Mouse (Mus musculus): ENCODE measurements at regions not wholly inside any gene's neighbourhood (a gene's known extent, or its start where the extent isn't known, plus 50 kb on each side); places are given as distances from the start of the nearest gene placed in this dataset.

- Histone ChIP-seq H3K27ac (ENCODE audit: insufficient read depth, low read depth, low read length, poor library complexity, severe bottlenecking) (no peak overlapping the region), H3K9ac (ENCODE audit: insufficient read depth, low read depth, low read length, poor library complexity, severe bottlenecking) (no peak overlapping the region), H3K9me3 (ENCODE audit: control insufficient read depth, insufficient read depth, low read depth, low read length) (no peaks in the 10 kb centered on the region), H3K4me3 (ENCODE audit: insufficient read depth in 1 of 2, low read depth in 1 of 2, low read length in 2 of 2, poor library complexity in 1 of 2, severe bottlenecking in 1 of 2) (no peak overlapping the region), H3K4me1 (ENCODE audit: control insufficient read depth in 2 of 2, insufficient read depth in 2 of 2, low read length in 2 of 2, poor library complexity in 1 of 2) (no peaks in the 10 kb centered on the region), H3K36me3 (ENCODE audit: control insufficient read depth, insufficient read depth, low read length, poor library complexity, severe bottlenecking) (no peaks in the 10 kb centered on the region)
- in situ Hi-C loops (cut with MboI; ENCODE audit: low sequenced_read_pairs in 2 of 2, unreplicated experiment in 2 of 2) = no loop called here
- no peak for DNase-seq (ENCODE audit: low read depth, low spot score)
- TF ChIP-seq MAFK (IDR thresholded peaks at IDR 0.05; ENCODE audit: insufficient read depth, low read depth, low read length) = no peak
- TF ChIP-seq ZC3H11A (IDR thresholded peaks at IDR 0.05; ENCODE audit: borderline replicate concordance, low read depth, low read length) = no peak
- TF ChIP-seq CHD2 (IDR thresholded peaks at IDR 0.05; ENCODE audit: low read depth, low read length) = no peak
- TF ChIP-seq HCFC1 (IDR thresholded peaks at IDR 0.05; ENCODE audit: borderline replicate concordance, insufficient read depth, low read length) = no peak
- no peak for TF ChIP-seq ZNF384 (IDR thresholded peaks at IDR 0.05; ENCODE audit: low read depth, low read length)
Observed at GRCm38 (mm10) chr7:37144303-37144702, 446.4 kb downstream of the Tshz3 start.

- H3K36me3 ChIP-seq (ENCODE audit: control insufficient read depth, insufficient read depth, low read length, poor library complexity, severe bottlenecking) = no peaks in the 10 kb centered on the region
- H3K4me3 ChIP-seq (ENCODE audit: insufficient read depth in 1 of 2, low read depth in 1 of 2, low read length in 2 of 2, poor library complexity in 1 of 2, severe bottlenecking in 1 of 2) = no peak overlapping the region
- TF ChIP-seq MAFK (IDR thresholded peaks at IDR 0.05; ENCODE audit: insufficient read depth, low read depth, low read length) (no peak), CHD2 (IDR thresholded peaks at IDR 0.05; ENCODE audit: low read depth, low read length) (no peak), ZNF384 (IDR thresholded peaks at IDR 0.05; ENCODE audit: low read depth, low read length) (no peak), ZC3H11A (IDR thresholded peaks at IDR 0.05; ENCODE audit: borderline replicate concordance, low read depth, low read length) (no peak), HCFC1 (IDR thresholded peaks at IDR 0.05; ENCODE audit: borderline replicate concordance, insufficient read depth, low read length) (no peak)
- DNase-seq (ENCODE audit: low read depth, low spot score) = no peak
- in situ Hi-C loops (cut with MboI; ENCODE audit: low sequenced_read_pairs in 2 of 2, unreplicated experiment in 2 of 2) = no loop called here
- H3K4me1 ChIP-seq (ENCODE audit: control insufficient read depth in 2 of 2, insufficient read depth in 2 of 2, low read length in 2 of 2, poor library complexity in 1 of 2) = no peaks in the 10 kb centered on the region
- H3K9ac ChIP-seq (ENCODE audit: insufficient read depth, low read depth, low read length, poor library complexity, severe bottlenecking) = no peak overlapping the region
- no peak overlapping the region for H3K27ac ChIP-seq (ENCODE audit: insufficient read depth, low read depth, low read length, poor library complexity, severe bottlenecking)
- H3K9me3 ChIP-seq (ENCODE audit: control insufficient read depth, insufficient read depth, low read depth, low read length) = no peaks in the 10 kb centered on the region
Observed at GRCm38 (mm10) chr7:37149711-37150110, 451.8 kb downstream of the Tshz3 start.

- no peak overlapping the region for H3K9ac ChIP-seq (ENCODE audit: insufficient read depth, low read depth, low read length, poor library complexity, severe bottlenecking)
- H3K9me3 ChIP-seq (ENCODE audit: control insufficient read depth, insufficient read depth, low read depth, low read length) = no peaks in the 10 kb centered on the region
- H3K4me3 ChIP-seq (ENCODE audit: insufficient read depth in 1 of 2, low read depth in 1 of 2, low read length in 2 of 2, poor library complexity in 1 of 2, severe bottlenecking in 1 of 2) = no peak overlapping the region
- no peak for DNase-seq (ENCODE audit: low read depth, low spot score)
- no peaks in the 10 kb centered on the region for H3K36me3 ChIP-seq (ENCODE audit: control insufficient read depth, insufficient read depth, low read length, poor library complexity, severe bottlenecking)
- H3K4me1 ChIP-seq (ENCODE audit: control insufficient read depth in 2 of 2, insufficient read depth in 2 of 2, low read length in 2 of 2, poor library complexity in 1 of 2) = no peaks in the 10 kb centered on the region
- in situ Hi-C loops (cut with MboI; ENCODE audit: low sequenced_read_pairs in 2 of 2, unreplicated experiment in 2 of 2) = no loop called here
- TF ChIP-seq MAFK (IDR thresholded peaks at IDR 0.05; ENCODE audit: insufficient read depth, low read depth, low read length) = no peak
- TF ChIP-seq HCFC1 (IDR thresholded peaks at IDR 0.05; ENCODE audit: borderline replicate concordance, insufficient read depth, low read length) = no peak
- no peak for TF ChIP-seq CHD2 (IDR thresholded peaks at IDR 0.05; ENCODE audit: low read depth, low read length)
- no peak for TF ChIP-seq ZC3H11A (IDR thresholded peaks at IDR 0.05; ENCODE audit: borderline replicate concordance, low read depth, low read length)
- TF ChIP-seq ZNF384 (IDR thresholded peaks at IDR 0.05; ENCODE audit: low read depth, low read length) = no peak
- no peak overlapping the region for H3K27ac ChIP-seq (ENCODE audit: insufficient read depth, low read depth, low read length, poor library complexity, severe bottlenecking)
Observed at GRCm38 (mm10) chr7:37159801-37160200, 461.9 kb downstream of the Tshz3 start.

GRCm38 (mm10) chr7:37168883-37169282, 471.0 kb downstream of the Tshz3 start:
- no peak for DNase-seq (ENCODE audit: low read depth, low spot score)
- Histone ChIP-seq H3K27ac (ENCODE audit: insufficient read depth, low read depth, low read length, poor library complexity, severe bottlenecking) (no peak overlapping the region), H3K9ac (ENCODE audit: insufficient read depth, low read depth, low read length, poor library complexity, severe bottlenecking) (no peak overlapping the region), H3K4me3 (ENCODE audit: insufficient read depth in 1 of 2, low read depth in 1 of 2, low read length in 2 of 2, poor library complexity in 1 of 2, severe bottlenecking in 1 of 2) (no peak overlapping the region), H3K4me1 (ENCODE audit: control insufficient read depth in 2 of 2, insufficient read depth in 2 of 2, low read length in 2 of 2, poor library complexity in 1 of 2) (no peaks in the 10 kb centered on the region), H3K9me3 (ENCODE audit: control insufficient read depth, insufficient read depth, low read depth, low read length) (no peaks in the 10 kb centered on the region), H3K36me3 (ENCODE audit: control insufficient read depth, insufficient read depth, low read length, poor library complexity, severe bottlenecking) (no peaks in the 10 kb centered on the region)
- no peak for TF ChIP-seq HCFC1 (IDR thresholded peaks at IDR 0.05; ENCODE audit: borderline replicate concordance, insufficient read depth, low read length)
- no peak for TF ChIP-seq ZC3H11A (IDR thresholded peaks at IDR 0.05; ENCODE audit: borderline replicate concordance, low read depth, low read length)
- TF ChIP-seq MAFK (IDR thresholded peaks at IDR 0.05; ENCODE audit: insufficient read depth, low read depth, low read length) = no peak
- TF ChIP-seq CHD2 (IDR thresholded peaks at IDR 0.05; ENCODE audit: low read depth, low read length) = no peak
- no peak for TF ChIP-seq ZNF384 (IDR thresholded peaks at IDR 0.05; ENCODE audit: low read depth, low read length)
- in situ Hi-C loops (cut with MboI; ENCODE audit: low sequenced_read_pairs in 2 of 2, unreplicated experiment in 2 of 2) = no loop called here

GRCm38 (mm10) chr7:37175746-37176145, 477.8 kb downstream of the Tshz3 start:
- TF ChIP-seq ZNF384 (IDR thresholded peaks at IDR 0.05; ENCODE audit: low read depth, low read length) (no peak), MAFK (IDR thresholded peaks at IDR 0.05; ENCODE audit: insufficient read depth, low read depth, low read length) (no peak), CHD2 (IDR thresholded peaks at IDR 0.05; ENCODE audit: low read depth, low read length) (no peak), ZC3H11A (IDR thresholded peaks at IDR 0.05; ENCODE audit: borderline replicate concordance, low read depth, low read length) (no peak), HCFC1 (IDR thresholded peaks at IDR 0.05; ENCODE audit: borderline replicate concordance, insufficient read depth, low read length) (no peak)
- Histone ChIP-seq H3K4me1 (ENCODE audit: control insufficient read depth in 2 of 2, insufficient read depth in 2 of 2, low read length in 2 of 2, poor library complexity in 1 of 2) (peaks cover 0 to 6% of the 10 kb centered on the region in 2 experiments; a peak in 2 of 4 replicates), H3K27ac (ENCODE audit: insufficient read depth, low read depth, low read length, poor library complexity, severe bottlenecking) (no peak overlapping the region), H3K4me3 (ENCODE audit: insufficient read depth in 1 of 2, low read depth in 1 of 2, low read length in 2 of 2, poor library complexity in 1 of 2, severe bottlenecking in 1 of 2) (no peak overlapping the region), H3K9me3 (ENCODE audit: control insufficient read depth, insufficient read depth, low read depth, low read length) (no peaks in the 10 kb centered on the region), H3K9ac (ENCODE audit: insufficient read depth, low read depth, low read length, poor library complexity, severe bottlenecking) (no peak overlapping the region), H3K36me3 (ENCODE audit: control insufficient read depth, insufficient read depth, low read length, poor library complexity, severe bottlenecking) (no peaks in the 10 kb centered on the region)
- in situ Hi-C loops (cut with MboI; ENCODE audit: low sequenced_read_pairs in 2 of 2, unreplicated experiment in 2 of 2) = no loop called here
- DNase-seq (ENCODE audit: low read depth, low spot score) = peak; percentile 47
